Mouse (Mus musculus) lung, embryonic 15.5 days (tissue): Measurements from ENCODE around the gene Pikfyve. TPM values are rescaled to one million over a fixed set of nuclear protein-coding genes. Genes with fewer than 3 reads are reported as not detected.

Source experiments
- ATAC-seq: fragments of 200-750 bp; cut with Nextera tagmentation; 2 replicates; pipeline ENCODE4 v1.8.0; 2017; ENCODE audit warnings: moderate number of reproducible peaks, borderline replicate concordance; ENCODE audit not compliant: low FRiP score, low TSS enrichment; ENCODE audit errors: extremely low read depth
- H3K27ac ChIP-seq: fragments of 300-500 bp; sonication (generic); 2 replicates; pipeline ENCODE4 v1.5.1; 2015; ENCODE audit warnings: moderate library complexity, mild to moderate bottlenecking, inconsistent platforms
- H3K27me3 ChIP-seq: fragments of 300-500 bp; sonication (generic); 2 replicates; pipeline ENCODE4 v1.6.1; 2015; ENCODE audit warnings: inconsistent platforms
- H3K36me3 ChIP-seq: fragments of 300-500 bp; sonication (generic); 2 replicates; pipeline ENCODE4 v1.6.1; 2015; ENCODE audit warnings: inconsistent platforms
- H3K4me1 ChIP-seq: fragments of 300-500 bp; sonication (generic); 2 replicates; pipeline ENCODE4 v1.6.1; 2015; ENCODE audit warnings: inconsistent platforms
- H3K4me2 ChIP-seq: fragments of 300-500 bp; sonication (generic); 2 replicates; pipeline ENCODE4 v1.6.1; 2015; ENCODE audit warnings: inconsistent platforms, mild to moderate bottlenecking, moderate library complexity
- H3K4me3 ChIP-seq: fragments of 300-500 bp; sonication (generic); 2 replicates; pipeline ENCODE4 v1.5.1; 2015; ENCODE audit warnings: mild to moderate bottlenecking, inconsistent platforms
- H3K9ac ChIP-seq: fragments of 300-500 bp; sonication (generic); 2 replicates; pipeline ENCODE4 v1.6.1; 2015; ENCODE audit warnings: inconsistent platforms
- H3K9me3 ChIP-seq: fragments of 300-500 bp; sonication (generic); 2 replicates; pipeline ENCODE4 v1.6.1; 2016; ENCODE audit warnings: inconsistent platforms
- WGBS: fragments of 180-500 bp; shearing (Covaris S2); methylation state at CpG from one replicate; pipeline ENCODE4 v1.1.7; 2015; 5-methylcytosine and 5-hydroxymethylcytosine counted together
- polyA plus RNA-seq: library from polyadenylated mRNA; unstranded; fragments of >200 nt; fragmentation: Nextera tagmentation; extraction: Ambion mirVana; gene quantifications from 2 replicates; pipeline ENCODE4 v1.2.1, GENCODE M21; 2015

Pikfyve gene
- 8.7 and 8.9 TPM in 2 replicates for polyA plus RNA-seq

GRCm38 (mm10) chr1:65186287-65187073, at the start of gene Pikfyve, which contains the start of gene Idh1:
Gene Pikfyve (plus strand): TSS chr1:65186683.
Gene Idh1 (minus strand): TSS chr1:65186500.
- under 1% methylated on average over 71 of the region's 71 CpGs for WGBS
- Histone ChIP-seq H3K27me3 (no peaks in the 10 kb centered on the region), H3K4me3 (peak within 1 kb of the TSS; percentile 86), H3K36me3 (no peaks in the 10 kb centered on the region; the same call in 1 of the 2 replicates), H3K9ac (peak within 1 kb of the TSS; percentile 75), H3K9me3 (no peaks in the 10 kb centered on the region), H3K4me1 (no peaks in the 10 kb centered on the region), H3K27ac (peak within 1 kb of the TSS; percentile 78), H3K4me2 (peak within 1 kb of the TSS; percentile 63)
- peak; percentile 100 for ATAC-seq

GRCm38 (mm10) chr1:65137560-65137959, 48.9 kb upstream of the Pikfyve start:
- no peak overlapping the region for H3K4me2 ChIP-seq
- WGBS, result 85% methylated on average over 6 of the region's 6 CpGs
- H3K9me3 ChIP-seq, result no peaks in the 10 kb centered on the region
- H3K27ac ChIP-seq, result no peak overlapping the region
- H3K4me1 ChIP-seq, result no peaks in the 10 kb centered on the region
- no peak overlapping the region for H3K9ac ChIP-seq
- no peak overlapping the region for H3K4me3 ChIP-seq
- H3K27me3 ChIP-seq, result no peaks in the 10 kb centered on the region
- ATAC-seq, result no peak
- no peaks in the 10 kb centered on the region for H3K36me3 ChIP-seq

- H3K4me1 ChIP-seq, result no peaks in the 10 kb centered on the region
- no peak overlapping the region for H3K9ac ChIP-seq
- H3K4me3 ChIP-seq, result no peak overlapping the region
- no peak overlapping the region for H3K27ac ChIP-seq
- no peak for ATAC-seq
- 52% methylated on average over 2 of the region's 2 CpGs for whole genome bisulfite sequencing
- no peaks in the 10 kb centered on the region for H3K36me3 ChIP-seq
- no peaks in the 10 kb centered on the region for H3K27me3 ChIP-seq
- no peak overlapping the region for H3K4me2 ChIP-seq
- H3K9me3 ChIP-seq, result no peaks in the 10 kb centered on the region
Observed at GRCm38 (mm10) chr1:65144783-65145182, 41.7 kb upstream of the Pikfyve start.

GRCm38 (mm10) chr1:65146601-65147000, 39.9 kb upstream of the Pikfyve start:
- Histone ChIP-seq H3K9me3 (no peaks in the 10 kb centered on the region), H3K4me2 (no peak overlapping the region), H3K27me3 (no peaks in the 10 kb centered on the region), H3K36me3 (no peaks in the 10 kb centered on the region), H3K4me3 (no peak overlapping the region), H3K27ac (no peak overlapping the region), H3K9ac (no peak overlapping the region), H3K4me1 (no peaks in the 10 kb centered on the region)
- no peak for ATAC-seq
- WGBS, result 27% methylated on average over 2 of the region's 2 CpGs

- no peak overlapping the region for H3K4me3 ChIP-seq
- H3K27ac ChIP-seq, result no peak overlapping the region
- no peak for ATAC-seq
- no peaks in the 10 kb centered on the region for H3K27me3 ChIP-seq
- H3K9ac ChIP-seq, result no peak overlapping the region
- WGBS, result 77% methylated on average over 5 of the region's 5 CpGs
- H3K36me3 ChIP-seq, result no peaks in the 10 kb centered on the region
- no peak overlapping the region for H3K4me2 ChIP-seq
- no peaks in the 10 kb centered on the region for H3K4me1 ChIP-seq
- no peaks in the 10 kb centered on the region for H3K9me3 ChIP-seq
Observed at GRCm38 (mm10) chr1:65147326-65147725, 39.2 kb upstream of the Pikfyve start.

- Histone ChIP-seq H3K4me3 (no peak overlapping the region), H3K9me3 (no peaks in the 10 kb centered on the region), H3K4me1 (no peaks in the 10 kb centered on the region), H3K27ac (no peak overlapping the region), H3K27me3 (no peaks in the 10 kb centered on the region), H3K9ac (no peak overlapping the region), H3K4me2 (no peak overlapping the region), H3K36me3 (no peaks in the 10 kb centered on the region)
- no peak for ATAC-seq
- 64% methylated on average over 3 of the region's 3 CpGs for WGBS
Observed at GRCm38 (mm10) chr1:65147971-65148370, 38.5 kb upstream of the Pikfyve start.

- Histone ChIP-seq H3K27me3 (no peaks in the 10 kb centered on the region), H3K4me3 (no peak overlapping the region), H3K27ac (no peak overlapping the region), H3K4me1 (no peaks in the 10 kb centered on the region), H3K4me2 (no peak overlapping the region), H3K9ac (no peak overlapping the region), H3K36me3 (peaks cover 12% of the 10 kb centered on the region), H3K9me3 (no peaks in the 10 kb centered on the region)
- no peak for ATAC-seq
Observed at GRCm38 (mm10) chr1:65154814-65155213, 31.7 kb upstream of the Pikfyve start.

GRCm38 (mm10) chr1:65156111-65156510, 30.4 kb upstream of the Pikfyve start:
- Histone ChIP-seq H3K4me2 (no peak overlapping the region), H3K9me3 (no peaks in the 10 kb centered on the region), H3K9ac (no peak overlapping the region), H3K4me1 (no peaks in the 10 kb centered on the region), H3K36me3 (peaks cover 24% of the 10 kb centered on the region), H3K27me3 (no peaks in the 10 kb centered on the region), H3K4me3 (no peak overlapping the region), H3K27ac (no peak overlapping the region)
- 87% methylated on average over 5 of the region's 5 CpGs for WGBS
- ATAC-seq, result no peak

- Histone ChIP-seq H3K27me3 (no peaks in the 10 kb centered on the region), H3K4me1 (no peaks in the 10 kb centered on the region), H3K27ac (no peak overlapping the region), H3K9me3 (no peaks in the 10 kb centered on the region), H3K36me3 (peaks cover 76% of the 10 kb centered on the region), H3K4me3 (no peak overlapping the region), H3K4me2 (no peak overlapping the region), H3K9ac (no peak overlapping the region)
- no peak for ATAC-seq
- 93% methylated on average over 1 of the region's 1 CpGs for WGBS
Observed at GRCm38 (mm10) chr1:65162210-65162609, 24.3 kb upstream of the Pikfyve start.

GRCm38 (mm10) chr1:65167496-65167895, 19.0 kb upstream of the Pikfyve start:
- H3K4me1 ChIP-seq, result no peaks in the 10 kb centered on the region
- no peak overlapping the region for H3K4me2 ChIP-seq
- H3K27ac ChIP-seq, result no peak overlapping the region
- no peak overlapping the region for H3K9ac ChIP-seq
- H3K36me3 ChIP-seq, result peaks cover 70% of the 10 kb centered on the region
- H3K9me3 ChIP-seq, result no peaks in the 10 kb centered on the region
- no peak for ATAC-seq
- 82% methylated on average over 1 of the region's 1 CpGs for WGBS
- no peaks in the 10 kb centered on the region for H3K27me3 ChIP-seq
- H3K4me3 ChIP-seq, result no peak overlapping the region

- H3K9ac ChIP-seq, result no peak overlapping the region
- H3K4me3 ChIP-seq, result no peak overlapping the region
- ATAC-seq, result no peak
- H3K9me3 ChIP-seq, result no peaks in the 10 kb centered on the region
- H3K27ac ChIP-seq, result no peak overlapping the region
- WGBS, result 83% methylated on average over 7 of the region's 7 CpGs
- peaks cover 57% of the 10 kb centered on the region for H3K36me3 ChIP-seq
- no peaks in the 10 kb centered on the region for H3K4me1 ChIP-seq
- no peaks in the 10 kb centered on the region for H3K27me3 ChIP-seq
- H3K4me2 ChIP-seq, result no peak overlapping the region
Observed at GRCm38 (mm10) chr1:65169536-65169935, 16.9 kb upstream of the Pikfyve start.

GRCm38 (mm10) chr1:65169947-65170346, 16.5 kb upstream of the Pikfyve start:
- H3K4me1 ChIP-seq, result no peaks in the 10 kb centered on the region
- no peak overlapping the region for H3K4me2 ChIP-seq
- H3K36me3 ChIP-seq, result peaks cover 55% of the 10 kb centered on the region
- 78% methylated on average over 5 of the region's 5 CpGs for WGBS
- ATAC-seq, result no peak
- H3K27ac ChIP-seq, result no peak overlapping the region
- H3K4me3 ChIP-seq, result no peak overlapping the region
- H3K9me3 ChIP-seq, result no peaks in the 10 kb centered on the region
- no peak overlapping the region for H3K9ac ChIP-seq
- H3K27me3 ChIP-seq, result no peaks in the 10 kb centered on the region
